Mouse (Mus musculus): ENCODE measurements around the gene Esyt3.

Esyt3 gene

GRCm38 (mm10) chr9:99357921-99358692, at the start of gene Esyt3:
Gene Esyt3, minus strand, starts transcription at chr9:99358557.
- DNase-seq (ENCODE audit: inconsistent age in 2 of 2, low spot score in 1 of 2), result peak; percentile 53 to 77

DNA sequence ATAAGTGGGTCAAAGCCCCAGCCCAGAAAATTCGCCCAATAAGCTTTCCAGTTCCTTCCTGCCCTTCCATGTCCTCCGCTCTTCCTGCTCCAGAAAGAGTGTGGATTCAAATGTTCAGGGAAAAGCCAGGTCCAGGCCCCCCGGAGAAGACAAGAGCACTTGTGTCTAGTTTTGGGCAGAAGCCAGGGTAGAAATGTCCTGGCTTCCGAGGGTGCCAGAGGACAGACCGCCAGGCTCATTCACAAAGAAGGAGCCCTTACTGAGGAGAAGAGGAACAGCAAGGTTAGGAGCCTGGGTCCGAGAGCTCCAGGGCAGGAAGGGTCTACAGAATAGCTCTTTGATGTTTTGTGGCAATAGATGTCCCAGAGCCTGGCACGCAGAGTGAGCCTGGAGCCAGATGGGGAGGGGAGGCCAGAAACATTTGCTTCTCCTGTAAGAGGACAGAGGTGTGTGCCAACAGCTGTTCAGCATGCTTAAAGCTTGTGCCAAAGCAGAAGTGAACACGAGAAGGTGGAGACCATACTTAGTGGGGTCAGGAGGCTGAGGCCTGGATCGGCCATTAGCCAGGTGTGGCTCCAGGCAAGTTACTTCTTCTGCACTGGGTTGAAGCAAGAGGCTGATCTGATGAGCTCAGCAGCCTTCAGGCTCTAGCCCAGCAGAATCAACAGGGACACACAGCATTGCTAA, 43.1 kb upstream of the Esyt3 start:
- DNase-seq (ENCODE audit: inconsistent age in 2 of 2, low spot score in 1 of 2), result no peak

GRCm38 (mm10) chr9:99400781-99401180, 42.4 kb upstream of the Esyt3 start:
- DNase-seq (ENCODE audit: inconsistent age in 2 of 2, low spot score in 1 of 2), result peak; percentile 66 to 86

- DNase-seq (ENCODE audit: inconsistent age in 2 of 2, low spot score in 1 of 2), result no peak
Observed at GRCm38 (mm10) chr9:99397056-99397815, 38.9 kb upstream of the Esyt3 start.

DNA sequence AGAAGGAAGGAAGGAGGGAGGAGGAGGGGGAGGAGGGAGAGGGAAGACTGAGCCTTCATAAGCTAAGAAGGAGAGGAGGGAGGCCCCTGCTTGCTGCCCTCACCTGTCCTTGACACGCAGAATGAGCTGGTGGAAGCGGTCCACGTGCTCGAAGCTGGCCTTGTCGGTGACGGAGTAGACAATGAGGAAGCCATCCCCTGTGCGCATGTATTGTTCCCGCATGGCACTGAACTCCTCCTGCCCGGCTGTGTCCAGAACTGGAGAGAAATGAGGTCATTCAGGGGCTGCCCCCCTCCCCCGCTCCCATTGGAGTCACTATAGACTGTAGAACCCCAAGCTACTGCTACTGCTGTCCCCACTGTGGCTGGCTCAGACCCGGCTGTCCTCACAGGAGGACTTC, 36.0 kb upstream of the Esyt3 start:
- DNase-seq (ENCODE audit: inconsistent age in 2 of 2, low spot score in 1 of 2), result peak; percentile 87 to 92

- peak in 1 of 2 experiments; percentile 20 for DNase-seq (ENCODE audit: inconsistent age in 2 of 2, low spot score in 1 of 2)
Observed at GRCm38 (mm10) chr9:99393146-99393545, 34.8 kb upstream of the Esyt3 start.

DNA sequence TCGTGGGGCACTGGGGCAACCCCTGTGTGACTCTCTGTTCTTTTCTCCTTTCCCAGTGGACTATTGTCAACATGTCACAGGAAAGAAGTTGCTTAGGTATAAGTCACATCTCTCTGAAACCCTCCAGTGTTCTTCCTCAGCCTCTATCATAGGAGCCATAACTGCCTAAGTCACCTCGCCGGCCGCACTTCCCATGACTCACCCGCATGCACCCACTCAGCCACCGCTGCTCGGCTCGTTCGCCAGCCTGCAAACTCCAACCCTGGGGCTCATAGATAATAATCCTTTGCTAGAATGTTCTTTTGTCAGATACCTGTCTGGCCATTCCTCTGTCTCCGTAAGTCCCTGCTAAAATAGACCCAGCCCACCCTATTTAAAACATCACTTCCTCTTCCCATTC, 33.2 kb upstream of the Esyt3 start:
- no peak for DNase-seq (ENCODE audit: inconsistent age in 2 of 2, low spot score in 1 of 2)

GRCm38 (mm10) chr9:99390716-99391115, 32.4 kb upstream of the Esyt3 start:
- peak in 1 of 2 experiments; percentile 33 for DNase-seq (ENCODE audit: inconsistent age in 2 of 2, low spot score in 1 of 2)

DNA sequence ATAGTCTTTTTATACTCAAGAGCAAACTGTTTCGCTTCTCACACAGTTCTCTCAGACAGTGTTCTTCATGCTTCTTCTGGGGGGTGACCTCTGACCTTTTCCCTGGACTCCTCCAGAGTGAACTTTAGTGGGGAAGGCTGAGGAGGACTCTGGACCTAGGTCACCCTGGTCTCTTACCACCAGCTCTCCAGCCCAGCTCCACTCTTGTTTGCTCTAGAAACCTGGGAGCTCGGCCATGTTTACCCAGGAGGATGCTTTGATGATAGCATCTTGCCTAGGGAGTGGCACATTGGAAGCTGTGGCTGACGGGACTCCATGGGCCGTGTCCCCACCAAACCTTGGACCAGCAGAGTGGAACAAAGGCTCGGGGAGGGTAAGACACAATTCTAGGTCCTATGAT, 31.8 kb upstream of the Esyt3 start:
- peak in 1 of 2 experiments; percentile 47 for DNase-seq (ENCODE audit: inconsistent age in 2 of 2, low spot score in 1 of 2)

DNA sequence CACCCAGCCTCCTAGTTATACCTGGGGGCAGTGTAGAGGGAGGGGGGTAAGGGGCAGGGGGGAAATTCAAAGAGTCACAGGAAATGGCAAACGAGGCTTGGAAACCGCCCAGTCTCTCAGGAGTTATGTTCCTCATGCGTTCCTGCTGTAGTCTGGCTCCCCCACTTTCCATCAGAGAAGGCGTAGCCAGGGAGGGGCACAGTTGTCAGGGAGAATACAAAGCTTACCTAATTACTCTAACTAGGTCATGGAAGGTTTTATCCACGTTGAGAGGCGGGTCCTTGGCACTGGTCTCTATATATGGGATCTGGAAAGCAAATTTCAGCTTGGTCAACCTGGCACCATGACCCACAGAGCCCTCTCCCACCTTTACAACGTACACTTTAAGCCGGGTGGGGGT, 31.1 kb upstream of the Esyt3 start:
- peak in 1 of 2 experiments; percentile 43 for DNase-seq (ENCODE audit: inconsistent age in 2 of 2, low spot score in 1 of 2)

DNA sequence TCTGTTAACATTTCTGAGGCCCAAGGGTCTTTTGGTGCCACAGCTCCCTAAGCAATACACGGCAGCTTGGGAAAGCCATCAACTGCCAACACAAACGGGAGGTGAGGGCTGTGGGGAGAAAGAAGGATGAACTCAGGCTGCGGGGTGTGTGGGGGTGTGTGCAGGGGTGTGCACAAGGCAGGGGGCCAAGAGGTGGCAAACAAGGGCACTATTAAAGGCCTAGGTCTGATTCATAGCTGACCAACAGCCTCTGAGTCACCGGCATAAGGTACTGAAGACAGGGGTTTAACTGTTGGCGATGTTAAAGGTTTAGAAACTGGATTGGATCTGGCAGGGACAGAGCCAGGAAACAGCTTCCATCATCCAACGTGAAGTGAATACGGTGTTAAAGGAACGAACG, 30.5 kb upstream of the Esyt3 start:
- DNase-seq (ENCODE audit: inconsistent age in 2 of 2, low spot score in 1 of 2), result peak; percentile 83 to 91

DNA sequence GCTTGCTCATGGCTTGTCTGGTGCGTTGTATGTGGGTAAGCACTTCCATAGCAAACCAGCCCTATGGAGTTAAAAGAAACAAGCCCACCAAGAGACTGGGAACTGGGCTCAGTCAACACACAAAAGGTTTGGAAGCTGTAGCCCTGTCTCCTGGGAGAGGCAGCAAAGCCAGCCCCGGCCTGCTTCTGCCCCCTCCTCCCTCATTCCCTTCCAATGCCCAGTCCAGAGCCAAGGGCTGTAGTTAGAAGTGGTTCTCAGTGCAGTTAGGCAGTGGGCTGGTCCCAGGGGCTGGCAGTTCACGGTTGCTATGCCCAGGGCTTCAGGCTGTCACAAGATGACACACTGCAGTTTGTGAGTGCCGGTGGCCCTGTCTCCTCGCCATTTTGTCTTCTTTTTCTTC, 29.7 kb upstream of the Esyt3 start:
- peak in 1 of 2 experiments; percentile 33 for DNase-seq (ENCODE audit: inconsistent age in 2 of 2, low spot score in 1 of 2)

DNA sequence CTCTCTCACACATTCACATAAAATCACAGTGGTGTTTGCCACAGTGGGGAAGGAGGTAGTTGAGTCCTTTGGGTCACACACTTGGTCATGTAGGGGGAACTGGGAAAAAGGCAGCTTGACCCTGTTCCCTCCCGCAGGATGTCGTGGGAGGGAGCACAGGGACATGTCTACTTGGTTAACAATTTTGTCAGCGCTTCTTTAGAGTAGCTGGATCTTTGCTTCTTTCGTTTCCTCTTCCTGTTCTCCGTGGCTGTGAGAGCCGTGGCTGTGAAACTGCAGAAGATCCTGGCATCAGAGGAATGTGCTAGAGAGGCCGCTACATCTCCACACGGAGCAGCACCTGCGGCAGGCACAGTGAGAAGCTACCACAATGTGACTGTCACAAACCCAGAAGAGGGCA, 24.2 kb upstream of the Esyt3 start:
- DNase-seq (ENCODE audit: inconsistent age in 2 of 2, low spot score in 1 of 2), result peak in 1 of 2 experiments; percentile 29

- no peak for DNase-seq (ENCODE audit: inconsistent age in 2 of 2, low spot score in 1 of 2)
Observed at GRCm38 (mm10) chr9:99379194-99379593, 20.8 kb upstream of the Esyt3 start.

DNA sequence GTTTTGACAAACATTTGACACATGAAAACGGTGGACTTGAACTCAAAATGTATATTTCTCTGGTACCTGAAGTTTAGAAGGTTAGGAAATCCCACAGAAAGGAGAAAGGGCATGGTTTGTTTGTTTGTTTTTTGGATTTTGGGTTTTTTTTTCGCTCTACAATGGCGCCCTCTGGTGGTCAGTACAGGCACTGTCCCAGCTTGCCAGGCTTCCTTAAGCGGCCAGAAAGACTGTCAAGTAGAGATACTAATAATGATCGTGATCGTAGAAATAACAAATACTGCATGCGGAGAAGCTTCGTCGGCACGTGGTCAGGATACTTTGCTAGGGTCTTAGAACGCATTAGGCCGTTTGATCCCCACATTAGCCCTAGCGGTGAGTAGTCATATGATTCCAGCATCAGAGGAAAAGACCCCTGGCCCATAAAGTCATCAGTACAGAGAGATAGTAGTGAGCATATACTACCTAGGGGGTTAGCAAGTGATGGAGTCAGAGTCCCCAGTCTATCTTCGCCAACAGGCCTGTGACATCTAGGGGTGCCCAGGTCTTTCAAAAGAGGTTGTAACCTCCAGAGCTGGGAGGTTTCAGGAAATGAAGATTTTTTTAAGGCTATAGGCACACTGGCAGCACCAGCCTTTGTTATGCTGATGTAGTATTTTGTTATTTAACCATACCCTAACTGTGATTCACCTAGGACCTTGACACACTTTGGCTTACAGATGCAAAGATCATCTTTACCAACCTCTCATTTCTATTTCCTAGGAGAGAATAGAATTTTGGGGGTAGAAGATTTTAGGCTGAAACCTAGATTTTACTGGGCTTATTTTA, 18.4 kb upstream of the Esyt3 start:
- peak; percentile 59 to 88 for DNase-seq (ENCODE audit: inconsistent age in 2 of 2, low spot score in 1 of 2)

DNA sequence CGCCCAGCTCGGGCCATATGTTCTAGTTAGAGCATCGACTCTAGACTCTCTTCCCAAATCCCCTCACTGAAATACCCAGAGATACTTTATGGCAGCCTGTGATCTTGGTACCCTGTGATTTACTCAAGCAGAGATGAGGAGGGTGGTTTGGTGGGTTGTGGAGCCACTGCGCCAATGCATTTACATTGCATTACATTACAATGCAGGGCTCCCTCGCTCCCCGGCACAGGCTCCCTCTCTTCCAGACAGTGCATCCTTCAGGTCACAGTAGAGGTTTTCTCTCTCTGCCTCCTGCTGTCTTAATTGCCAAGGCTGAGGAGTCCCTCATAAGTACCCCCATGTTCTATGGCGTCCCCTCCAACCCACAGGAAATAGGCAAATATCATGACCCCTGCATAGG, 10.1 kb upstream of the Esyt3 start:
- DNase-seq (ENCODE audit: inconsistent age in 2 of 2, low spot score in 1 of 2), result no peak

GRCm38 (mm10) chr9:99365906-99366305, 7.5 kb upstream of the Esyt3 start:
- peak in 1 of 2 experiments; percentile 33 for DNase-seq (ENCODE audit: inconsistent age in 2 of 2, low spot score in 1 of 2)

DNA sequence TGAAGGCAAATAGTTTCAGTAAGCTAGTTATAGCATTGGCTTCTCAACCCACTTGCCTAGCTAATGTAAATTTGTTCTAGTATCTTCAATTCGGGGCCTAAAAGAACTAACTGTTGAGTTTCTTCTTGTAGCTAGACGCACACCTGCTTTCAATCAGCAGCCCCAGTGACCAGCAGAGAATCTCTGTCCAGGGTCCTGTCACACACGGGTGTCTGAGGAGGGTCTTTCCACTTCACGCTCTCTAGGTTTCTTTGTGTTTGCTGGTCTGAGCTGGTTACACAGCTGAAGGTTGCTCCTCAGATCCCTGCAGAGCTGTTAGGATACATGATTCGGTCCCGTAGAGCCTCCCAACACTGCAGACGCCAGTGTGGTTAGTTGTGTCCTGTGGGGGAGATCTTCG, 4.7 kb upstream of the Esyt3 start:
- no peak for DNase-seq (ENCODE audit: inconsistent age in 2 of 2, low spot score in 1 of 2)

GRCm38 (mm10) chr9:99361946-99362345, 3.6 kb upstream of the Esyt3 start:
- no peak for DNase-seq (ENCODE audit: inconsistent age in 2 of 2, low spot score in 1 of 2)

DNA sequence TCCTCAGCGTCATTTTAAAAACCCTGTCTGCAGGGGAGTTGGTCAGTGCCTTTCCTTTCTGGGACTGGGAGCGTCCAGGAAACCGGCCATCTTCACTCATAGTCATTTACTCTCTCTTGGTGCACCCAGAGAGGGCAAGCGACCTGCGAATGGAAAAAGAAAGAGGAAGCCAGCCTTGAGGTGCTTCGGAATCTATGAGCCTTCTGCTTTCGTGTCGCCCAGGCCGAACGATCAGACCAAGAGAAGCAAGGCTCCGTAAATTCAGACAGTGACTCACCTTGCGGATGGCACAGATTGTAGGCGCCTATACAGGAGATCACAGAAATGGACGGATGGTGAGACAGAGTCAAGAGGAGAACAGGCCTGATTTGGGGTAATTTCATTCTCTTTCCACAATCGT, 655 bp upstream of the Esyt3 start:
- DNase-seq (ENCODE audit: inconsistent age in 2 of 2, low spot score in 1 of 2), result no peak

GRCm38 (mm10) chr9:99357561-99357920, 816 bp downstream of the Esyt3 start:
- DNase-seq (ENCODE audit: inconsistent age in 2 of 2, low spot score in 1 of 2), result no peak
